Mouse (Mus musculus) midbrain, embryonic 14.5 days (tissue): ENCODE measurements around the gene 2310061I04Rik. TPM values are rescaled to one million over a fixed set of nuclear protein-coding genes. Genes with fewer than 3 reads are reported as not detected.
A peak's percentile ranks its signal among the peaks of the same experiment; 100 is the strongest.

Experiments used
- ATAC-seq: fragments of 200-750 bp; cut with Nextera tagmentation; 2 replicates; pipeline ENCODE4 v1.8.0; 2017; ENCODE audit warnings: moderate number of reproducible peaks, moderate library complexity; ENCODE audit not compliant: low FRiP score, low TSS enrichment
- DNase-seq: peaks from one replicate; pipeline ENCODE4 v3.0.0-alpha.2; 2015
- H3K27ac ChIP-seq: fragments of 300-500 bp; sonication (generic); replicated peaks from 2 replicates; pipeline ENCODE4 v1.5.1; 2014; ENCODE audit warnings: mild to moderate bottlenecking, low read depth, low read length, moderate library complexity
- H3K27me3 ChIP-seq: fragments of 300-500 bp; sonication (generic); 2 replicates; pipeline ENCODE4 v1.6.1; 2014; ENCODE audit warnings: low read length, control low read depth, mixed read lengths; ENCODE audit not compliant: control insufficient read depth, insufficient read depth
- H3K36me3 ChIP-seq: fragments of 300-500 bp; sonication (generic); 2 replicates; pipeline ENCODE4 v1.6.1; 2014; ENCODE audit warnings: low read length, control low read depth; ENCODE audit not compliant: control insufficient read depth, insufficient read depth
- H3K4me1 ChIP-seq: fragments of 300-500 bp; sonication (generic); 2 replicates; pipeline ENCODE4 v1.6.1; 2014; ENCODE audit warnings: mild to moderate bottlenecking, antibody characterized with exemption, low read length, control low read depth; ENCODE audit not compliant: control insufficient read depth, insufficient read depth
- H3K4me2 ChIP-seq: fragments of 300-500 bp; sonication (generic); 2 replicates; pipeline ENCODE4 v1.6.1; 2014; ENCODE audit warnings: mild to moderate bottlenecking, low read length, moderate library complexity
- H3K4me3 ChIP-seq: fragments of 300-500 bp; sonication (generic); replicated peaks from 2 replicates; pipeline ENCODE4 v1.5.1; 2014; ENCODE audit warnings: low read depth, low read length
- H3K9ac ChIP-seq: fragments of 300-500 bp; sonication (generic); replicated peaks from 2 replicates; pipeline ENCODE4 v1.6.1; 2014; ENCODE audit warnings: mild to moderate bottlenecking, low read length, moderate library complexity
- H3K9me3 ChIP-seq: fragments of 300-500 bp; sonication (generic); 2 replicates; pipeline ENCODE4 v1.6.1; 2016; ENCODE audit warnings: low read length, control low read depth, mixed read lengths; ENCODE audit not compliant: control insufficient read depth
- WGBS: fragments of 180-500 bp; shearing (Covaris S2); extraction: QIAGEN DNeasy Blood & Tissue Kit; methylation state at CpG from one replicate; pipeline ENCODE4 v1.1.7; 2014; 5-methylcytosine and 5-hydroxymethylcytosine counted together
- microRNA counts: library from miRNA; unstranded; fragments of <30 nt; microRNA quantifications from one replicate; lab custom pipeline; 2016
- microRNA-seq: library from miRNA; unstranded; fragments of <30 nt; microRNA quantifications from one replicate; pipeline ENCODE4, GENCODE M21; 2016
- polyA plus RNA-seq: library from polyadenylated mRNA; unstranded; fragments of >200 nt; fragmentation: Nextera tagmentation; extraction: Ambion mirVana; gene quantifications from 2 replicates; pipeline ENCODE4 v1.2.1, GENCODE M21; 2014

The 2310061I04Rik gene
- polyA plus RNA-seq, 1 experiment from 2014 or later = 50.7 TPM

DNA sequence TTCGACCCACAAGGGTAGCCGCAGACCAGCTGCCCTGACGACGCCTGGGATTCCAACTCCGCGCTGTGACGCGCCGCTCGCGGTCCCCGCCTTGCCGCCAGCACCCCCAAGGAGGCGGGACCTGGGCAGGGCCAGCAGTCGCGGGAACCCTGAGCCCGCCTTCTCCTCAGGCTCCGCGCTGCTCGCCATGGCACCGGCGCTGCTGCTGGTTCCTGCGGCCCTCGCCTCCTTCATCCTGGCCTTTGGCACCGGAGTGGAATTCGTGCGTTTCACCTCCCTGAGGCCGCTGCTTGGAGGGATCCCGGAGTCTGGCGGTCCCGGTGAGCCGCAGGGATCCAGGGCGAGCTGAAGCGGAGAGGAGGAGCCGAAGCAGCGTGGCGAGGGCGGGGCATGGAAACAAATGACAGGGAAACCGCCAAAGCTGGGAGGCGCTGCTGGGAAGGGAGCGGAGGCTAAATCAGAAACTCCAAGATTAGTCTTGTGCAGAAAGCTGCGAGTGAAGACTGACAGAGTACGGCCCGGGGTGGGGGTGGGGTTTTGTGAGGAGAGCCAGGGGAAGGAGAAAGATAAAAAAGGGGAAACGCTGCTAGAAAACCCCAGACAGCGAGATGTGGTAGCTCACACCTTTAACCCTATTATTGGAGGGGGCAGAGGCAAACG, 35.9 kb downstream of the 2310061I04Rik start, which contains the start of gene Nrm:
Gene Nrm, plus strand, starts transcription at position 121 of the 660 bp plus-strand sequence.
- ATAC-seq (peak; percentile 90), DNase-seq (peak; percentile 93)
- Histone ChIP-seq H3K4me2 (peak within 1 kb of the TSS; percentile 60), H3K36me3 (peaks cover 19% of the 10 kb centered on the region), H3K4me1 (peaks cover 12% of the 10 kb centered on the region), H3K27me3 (no peaks in the 10 kb centered on the region), H3K27ac (peak within 1 kb of the TSS; percentile 94), H3K9ac (peak within 1 kb of the TSS; percentile 70), H3K4me3 (peak within 1 kb of the TSS; percentile 72), H3K9me3 (no peaks in the 10 kb centered on the region)
- under 1% methylated on average over 47 of the region's 47 CpGs for WGBS

DNA sequence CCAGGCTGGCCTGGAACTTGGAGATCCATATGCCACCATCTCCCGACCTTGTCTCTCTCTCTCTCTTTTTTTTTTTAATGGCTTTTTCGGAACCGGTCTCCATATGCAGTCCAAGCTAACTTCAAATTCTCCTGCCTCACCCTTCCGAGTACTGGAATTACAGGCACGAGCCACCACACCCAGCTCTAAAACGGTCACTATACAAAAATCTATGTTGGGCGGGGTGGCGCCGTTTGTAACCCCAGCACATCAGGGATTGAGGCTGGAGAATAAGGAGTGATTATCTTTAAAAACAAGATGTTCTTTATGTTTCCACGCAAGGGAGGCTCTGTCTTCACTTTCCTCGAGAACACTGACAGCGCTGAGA, 36.4 kb downstream of the 2310061I04Rik start:
- WGBS = 4% methylated on average over 12 of the region's 12 CpGs
- Histone ChIP-seq H3K4me1 (peaks cover 12% of the 10 kb centered on the region), H3K27ac (peak overlapping the region; percentile 94), H3K9ac (peak overlapping the region; percentile 70), H3K4me2 (peak overlapping the region; percentile 60), H3K36me3 (peaks cover 19% of the 10 kb centered on the region), H3K27me3 (no peaks in the 10 kb centered on the region), H3K9me3 (no peaks in the 10 kb centered on the region), H3K4me3 (peak overlapping the region; percentile 72)
- DNase-seq (no peak), ATAC-seq (no peak)

DNA sequence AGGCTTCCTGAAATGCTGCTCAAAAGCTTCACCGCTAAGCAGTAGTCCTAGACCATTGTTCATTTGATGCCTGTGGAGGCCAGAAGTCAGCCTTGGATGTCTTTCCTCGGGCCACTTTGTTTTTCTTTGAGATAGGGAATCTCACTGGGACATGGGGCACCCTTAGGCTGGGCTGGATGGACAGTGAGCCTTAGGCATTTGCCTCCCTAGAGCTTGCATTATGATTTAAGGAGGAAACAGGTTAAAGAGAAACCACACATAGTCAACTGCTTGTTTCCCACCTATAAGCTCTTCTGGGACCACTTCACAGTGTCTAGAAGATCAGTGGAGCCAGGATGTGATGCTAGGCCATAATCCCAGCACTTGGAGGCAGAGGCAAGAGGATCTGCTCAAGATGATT, 37.4 kb downstream of the 2310061I04Rik start:
- Histone ChIP-seq H3K4me1 (peaks cover 9% of the 10 kb centered on the region), H3K4me3 (no peak overlapping the region), H3K4me2 (no peak overlapping the region), H3K36me3 (peaks cover 19% of the 10 kb centered on the region), H3K9me3 (no peaks in the 10 kb centered on the region), H3K9ac (no peak overlapping the region), H3K27me3 (no peaks in the 10 kb centered on the region), H3K27ac (no peak overlapping the region)
- ATAC-seq (no peak), DNase-seq (no peak)
- 58% methylated on average over 2 of the region's 2 CpGs for WGBS

DNA sequence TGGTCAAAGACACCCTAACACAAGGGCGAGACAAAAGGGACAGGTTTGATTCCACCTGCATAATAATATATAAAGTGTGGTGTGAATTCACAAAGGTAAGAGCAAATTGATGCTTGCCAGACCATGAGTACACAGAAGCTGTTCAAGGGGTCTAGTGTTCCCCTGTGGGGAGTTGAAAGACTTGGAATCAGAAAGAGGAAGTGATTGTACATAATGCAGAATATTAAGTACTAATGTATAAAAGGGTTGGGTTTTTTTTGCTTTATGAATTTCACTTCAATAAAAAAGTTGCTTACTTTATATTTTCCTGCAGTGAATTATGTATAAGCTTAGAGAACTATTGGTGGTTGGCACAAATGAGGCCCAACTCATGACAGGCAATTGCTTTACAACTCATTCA, 37.9 kb downstream of the 2310061I04Rik start:
- peaks cover 24% of the 10 kb centered on the region for H3K36me3 ChIP-seq
- H3K9me3 ChIP-seq = no peaks in the 10 kb centered on the region
- peaks cover 4% of the 10 kb centered on the region; the same call in 1 of the 2 replicates for H3K4me1 ChIP-seq
- H3K4me3 ChIP-seq = no peak overlapping the region
- DNase-seq = no peak
- H3K9ac ChIP-seq = no peak overlapping the region
- H3K27ac ChIP-seq = no peak overlapping the region
- H3K27me3 ChIP-seq = no peaks in the 10 kb centered on the region
- ATAC-seq = no peak
- WGBS = 100% methylated on average over 1 of the region's 1 CpGs
- no peak overlapping the region for H3K4me2 ChIP-seq

DNA sequence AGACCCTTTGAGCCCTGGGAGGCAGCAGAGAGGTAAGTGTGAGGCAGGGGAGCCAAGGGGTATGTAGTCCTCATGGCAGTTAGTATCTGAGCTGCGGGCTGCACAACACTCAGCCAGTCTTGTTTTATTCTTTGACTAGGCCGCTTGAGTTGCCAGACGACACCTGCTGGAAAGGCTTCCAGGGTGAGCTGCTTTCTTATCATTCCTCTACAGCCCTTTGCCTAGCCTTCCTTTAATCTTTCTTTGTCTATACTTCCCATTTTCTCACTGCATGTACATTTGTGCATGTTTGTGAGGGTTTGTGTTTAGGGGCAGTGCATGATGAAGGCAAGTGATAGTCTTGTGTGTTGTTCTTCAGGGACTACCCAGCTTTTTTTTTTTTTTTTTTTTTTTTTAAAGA, 46.3 kb downstream of the 2310061I04Rik start:
- ATAC-seq = no peak

DNA sequence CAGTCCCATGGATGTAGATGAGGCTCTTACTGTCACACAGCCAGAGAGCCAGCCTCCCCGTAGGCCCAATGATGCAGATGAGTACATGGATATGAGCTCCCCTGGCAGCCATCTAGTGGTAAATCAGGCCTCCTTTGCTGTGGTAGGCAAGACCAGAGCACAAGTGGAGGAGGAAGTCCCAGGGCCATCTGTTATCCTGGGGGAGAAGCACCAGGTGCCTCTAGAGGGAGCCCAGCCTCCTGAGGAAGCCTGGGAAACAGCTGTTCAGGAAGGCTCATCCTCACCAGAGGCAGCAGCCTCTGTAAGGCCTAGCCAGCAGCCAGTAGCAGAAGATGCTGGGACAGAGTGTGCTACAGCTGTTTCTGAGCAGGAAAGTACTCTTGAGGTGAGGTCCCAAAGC, 49.1 kb downstream of the 2310061I04Rik start:
- Histone ChIP-seq H3K4me1 (no peaks in the 10 kb centered on the region), H3K36me3 (peaks cover 76% of the 10 kb centered on the region), H3K9me3 (no peaks in the 10 kb centered on the region), H3K4me2 (no peak overlapping the region), H3K9ac (no peak overlapping the region), H3K27me3 (no peaks in the 10 kb centered on the region), H3K4me3 (no peak overlapping the region), H3K27ac (no peak overlapping the region)
- WGBS = 55% methylated on average over 1 of the region's 1 CpGs
- ATAC-seq = no peak
- no peak for DNase-seq

More for the DNA sequence above, 46.3 kb downstream of the 2310061I04Rik start:
- H3K4me1 ChIP-seq = no peaks in the 10 kb centered on the region
- 91% methylated on average over 3 of the region's 3 CpGs for WGBS
- H3K36me3 ChIP-seq = peaks cover 78% of the 10 kb centered on the region
- DNase-seq = no peak
- no peak overlapping the region for H3K4me2 ChIP-seq
- no peak overlapping the region for H3K4me3 ChIP-seq
- H3K9ac ChIP-seq = no peak overlapping the region
- H3K9me3 ChIP-seq = no peaks in the 10 kb centered on the region
- no peak overlapping the region for H3K27ac ChIP-seq
- H3K27me3 ChIP-seq = no peaks in the 10 kb centered on the region

DNA sequence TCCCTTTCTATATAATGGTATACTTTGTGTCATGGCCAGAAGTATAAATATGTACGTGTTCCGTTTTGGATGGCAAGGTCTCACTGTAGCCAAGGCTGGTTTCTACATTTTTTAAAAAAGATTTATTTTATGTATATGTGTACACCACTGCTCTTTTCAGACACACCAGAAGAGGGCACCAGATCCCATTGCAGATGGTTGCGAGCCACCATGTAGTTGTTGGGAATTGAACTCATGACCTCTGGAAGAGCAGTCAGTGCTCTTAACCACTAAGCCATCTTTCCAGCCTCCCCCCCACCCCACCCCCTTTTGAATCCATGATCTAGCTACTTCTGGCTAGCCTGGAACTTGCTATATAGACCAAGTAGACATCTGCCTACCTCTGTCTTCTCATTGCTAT, 53.7 kb downstream of the 2310061I04Rik start:
- no peak for ATAC-seq
- Histone ChIP-seq H3K27ac (no peak overlapping the region), H3K4me2 (no peak overlapping the region), H3K36me3 (peaks cover 34% of the 10 kb centered on the region), H3K9me3 (no peaks in the 10 kb centered on the region), H3K4me1 (peaks cover 16% of the 10 kb centered on the region), H3K4me3 (no peak overlapping the region), H3K9ac (no peak overlapping the region), H3K27me3 (no peaks in the 10 kb centered on the region)
- WGBS = 96% methylated on average over 3 of the region's 3 CpGs
- DNase-seq = no peak

MicroRNAs encoded within 50 kb of the gene (microRNA counts, 519-probe panel; counts per million panel counts)
- microRNA mmu-miR-1894-3p (lab: Ali Mortazavi, UCI) = not detected
- microRNA mmu-miR-1894-5p (lab: Ali Mortazavi, UCI) = not detected

Small RNA genes lying within 50 kb of the gene (microRNA-seq; reads per million reads assigned to microRNA genes)
- gene Gm28033 (not detected), gene Mir1894 (not detected)

Other genes with a start within 250 kb of the 2310061I04Rik start
- 9.5 and 14.8 TPM in 2 replicates for gene Vars2, start 229.8 kb downstream of the 2310061I04Rik start, polyA plus RNA-seq
- gene Gtf2h4, start 223.7 kb downstream of the 2310061I04Rik start, polyA plus RNA-seq = 23.6 and 25.5 TPM in 2 replicates
- gene Ddr1, start 192.8 kb downstream of the 2310061I04Rik start, polyA plus RNA-seq = 52.9 and 87.2 TPM in 2 replicates
- 3.3 and 4.0 TPM in 2 replicates for gene Ier3, start 75.7 kb downstream of the 2310061I04Rik start, polyA plus RNA-seq
- 59.9 and 74.0 TPM in 2 replicates for gene Flot1, start 74.2 kb downstream of the 2310061I04Rik start, polyA plus RNA-seq
- 1,880 and 2,054 TPM in 2 replicates for gene Tubb5, start 59.1 kb downstream of the 2310061I04Rik start, polyA plus RNA-seq
- 7.3 and 8.2 TPM in 2 replicates for gene Mdc1, start 55.9 kb downstream of the 2310061I04Rik start, polyA plus RNA-seq
- 14.5 and 20.2 TPM in 2 replicates for gene Nrm, start 36.1 kb downstream of the 2310061I04Rik start, polyA plus RNA-seq
- 17.4 and 21.0 TPM in 2 replicates for gene Ppp1r18, start 31.8 kb downstream of the 2310061I04Rik start, polyA plus RNA-seq
- 27.4 and 30.7 TPM in 2 replicates for gene Dhx16, start 17.6 kb downstream of the 2310061I04Rik start, polyA plus RNA-seq
- gene Atat1, start 12.6 kb upstream of the 2310061I04Rik start, polyA plus RNA-seq = 478 and 503 TPM in 2 replicates
- gene Mrps18b, start 19.0 kb upstream of the 2310061I04Rik start, polyA plus RNA-seq = 54.9 and 55.3 TPM in 2 replicates
- 36.3 and 45.2 TPM in 2 replicates for gene Ppp1r10, start 19.0 kb upstream of the 2310061I04Rik start, polyA plus RNA-seq
- 64.9 and 82.4 TPM in 2 replicates for gene Abcf1, start 72.3 kb upstream of the 2310061I04Rik start, polyA plus RNA-seq
- gene Gnl1, start 82.4 kb upstream of the 2310061I04Rik start, polyA plus RNA-seq = 42.4 and 49.6 TPM in 2 replicates
- 80.3 and 87.3 TPM in 2 replicates for gene Prr3, start 82.8 kb upstream of the 2310061I04Rik start, polyA plus RNA-seq
- 7.4 and 9.8 TPM in 2 replicates for gene H2-T24, start 123.1 kb upstream of the 2310061I04Rik start, polyA plus RNA-seq
- 4.4 TPM in 2 replicates for gene H2-T23, start 135.4 kb upstream of the 2310061I04Rik start, polyA plus RNA-seq
- 4.8 and 7.5 TPM in 2 replicates for gene H2-T22, start 145.3 kb upstream of the 2310061I04Rik start, polyA plus RNA-seq
- not detected in 2 replicates for gene Gm6034, start 145.5 kb upstream of the 2310061I04Rik start, polyA plus RNA-seq
- not detected in 2 replicates for gene Gm11127, start 160.9 kb upstream of the 2310061I04Rik start, polyA plus RNA-seq
- gene Gm19684, start 224.2 kb upstream of the 2310061I04Rik start, polyA plus RNA-seq = not detected in 2 replicates
- gene Gm7030, start 232.0 kb upstream of the 2310061I04Rik start, polyA plus RNA-seq = not detected in 2 replicates